Mouse (Mus musculus): Measurements from ENCODE around the gene Tmem164.
A peak's percentile ranks its signal among the peaks of the same experiment; 100 is the strongest.

Gene Tmem164

DNA sequence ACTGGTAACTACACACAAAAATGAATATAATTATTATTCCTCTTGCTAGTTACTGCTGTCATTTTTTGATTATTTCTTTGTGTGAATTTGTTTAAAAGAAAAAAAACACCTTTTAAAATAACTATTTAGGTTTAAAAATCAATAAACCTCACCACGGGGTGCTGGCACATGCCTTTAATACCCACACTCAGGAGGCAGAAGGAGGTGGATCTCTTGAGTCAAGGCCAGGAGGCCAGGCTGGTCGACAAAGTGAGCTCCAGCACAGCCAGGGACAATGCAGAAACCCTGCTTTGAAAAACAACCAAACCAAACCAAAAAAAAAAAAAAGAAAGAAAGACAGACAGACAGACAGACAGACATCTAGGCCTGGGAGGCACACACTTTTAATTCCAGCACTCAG lies 12.1 kb downstream of the Tmem164 start:
- DNase-seq (ENCODE audit: low read depth) = no peak

DNA sequence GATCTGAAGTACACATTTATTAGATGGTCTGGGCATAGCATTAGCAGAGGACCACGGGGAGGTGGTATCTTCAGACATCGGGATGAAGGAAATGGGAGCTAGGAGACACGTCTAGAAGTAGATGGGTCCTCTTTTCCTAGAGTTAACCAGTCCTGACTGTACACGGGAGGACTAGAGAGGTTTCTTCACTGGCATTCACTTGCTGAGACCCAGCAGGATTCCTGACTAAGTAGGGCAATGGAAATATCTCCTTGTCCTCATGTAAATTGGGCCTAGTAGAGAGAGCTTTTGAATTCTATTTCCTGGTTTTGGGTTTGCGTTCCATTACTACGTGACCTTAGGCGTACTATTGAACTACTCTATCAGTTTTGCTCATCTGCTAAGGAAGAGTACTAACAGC lies 13.1 kb downstream of the Tmem164 start:
- no peak for DNase-seq (ENCODE audit: low read depth)

DNA sequence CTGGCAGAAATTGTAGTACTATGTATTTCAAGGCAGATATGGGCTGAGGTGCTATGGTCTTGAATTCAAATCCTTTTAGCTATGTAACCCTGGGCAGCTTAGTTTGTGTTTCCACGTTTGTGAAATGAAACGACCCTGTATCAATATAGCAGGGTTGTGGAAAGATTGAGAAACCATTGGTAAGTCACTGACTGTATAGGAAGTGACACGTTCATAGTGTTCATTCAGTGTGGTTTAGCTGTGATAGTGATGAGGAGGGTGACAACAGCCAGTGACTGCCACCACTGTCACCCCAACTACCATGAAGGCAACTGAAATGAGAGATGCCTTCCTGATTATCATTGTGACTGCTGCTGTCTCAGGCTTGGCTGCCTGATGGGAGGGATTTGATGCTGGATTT lies 13.7 kb downstream of the Tmem164 start:
- DNase-seq (ENCODE audit: low read depth) = no peak

DNA sequence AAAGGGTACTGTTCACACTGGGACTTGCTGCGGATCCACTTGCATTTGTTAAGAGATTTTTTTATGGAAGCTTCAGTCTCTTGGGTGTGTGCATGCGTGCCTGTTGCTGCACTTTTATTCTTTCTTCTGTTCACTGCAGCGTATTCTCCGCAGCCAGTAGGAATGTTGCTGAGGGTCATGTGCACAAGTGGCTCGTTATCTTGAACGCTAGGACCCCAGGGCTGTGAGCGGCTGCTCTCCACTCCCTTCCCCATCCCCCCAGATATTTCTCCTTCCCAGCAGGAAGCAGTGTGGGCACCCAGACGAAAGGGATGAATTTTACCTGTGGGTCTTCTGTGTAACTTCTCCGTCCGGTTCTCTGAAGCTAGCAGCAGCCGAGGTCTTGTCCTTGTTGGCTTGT lies 15.6 kb downstream of the Tmem164 start:
- no peak for DNase-seq (ENCODE audit: low read depth)

DNA sequence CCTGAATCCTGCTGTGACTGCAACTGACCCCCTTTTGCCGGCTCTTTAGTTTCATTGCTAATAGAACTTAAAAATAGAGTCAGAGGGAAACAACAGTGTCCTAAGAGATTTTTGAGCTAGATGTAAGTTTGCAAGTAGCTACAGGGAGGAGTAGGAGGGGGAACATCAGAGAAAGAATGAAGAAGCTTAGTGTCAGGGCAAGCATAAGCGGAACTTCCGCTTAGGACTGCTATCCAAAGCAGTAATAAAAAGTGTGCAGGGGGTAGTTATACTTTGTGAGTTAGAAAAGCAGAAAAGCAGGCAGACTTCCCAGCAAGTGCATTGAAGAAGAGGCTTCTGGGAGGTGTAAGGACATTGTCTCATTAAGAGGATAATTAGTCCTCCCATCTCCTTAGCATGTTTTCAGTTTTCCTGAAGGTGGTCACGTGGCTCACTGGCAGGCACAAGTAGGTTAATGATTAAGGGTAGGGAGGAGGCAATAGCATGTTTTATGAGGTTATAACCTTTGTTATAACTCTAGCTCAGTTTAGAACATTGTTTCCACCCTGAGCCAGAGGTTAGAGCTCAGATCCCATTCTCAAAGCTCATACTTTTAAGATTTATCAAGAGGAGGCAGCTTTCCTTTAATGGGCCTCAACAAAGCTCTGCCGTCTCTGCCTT lies 16.5 kb downstream of the Tmem164 start:
- DNase-seq (ENCODE audit: low read depth) = no peak

DNA sequence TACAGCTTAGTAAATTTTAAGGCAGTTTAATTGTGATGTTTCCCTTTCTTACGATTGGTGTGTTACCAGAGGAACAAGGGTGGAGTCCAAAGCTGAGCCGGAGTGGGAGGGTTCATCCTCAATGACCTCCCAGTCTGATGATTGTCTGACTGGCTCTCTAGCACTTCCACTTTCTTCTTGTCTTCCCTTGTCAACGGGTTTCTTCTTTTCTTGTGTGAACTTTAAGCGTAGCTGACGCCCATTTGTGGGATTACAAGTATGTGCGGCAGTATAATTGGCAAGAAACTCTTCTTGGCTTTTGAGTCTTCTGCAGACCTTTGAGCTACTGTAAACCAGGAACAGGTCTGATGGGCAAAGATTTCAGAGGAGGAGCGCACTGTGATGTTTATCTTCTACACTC lies 17.0 kb downstream of the Tmem164 start:
- no peak for DNase-seq (ENCODE audit: low read depth)

DNA sequence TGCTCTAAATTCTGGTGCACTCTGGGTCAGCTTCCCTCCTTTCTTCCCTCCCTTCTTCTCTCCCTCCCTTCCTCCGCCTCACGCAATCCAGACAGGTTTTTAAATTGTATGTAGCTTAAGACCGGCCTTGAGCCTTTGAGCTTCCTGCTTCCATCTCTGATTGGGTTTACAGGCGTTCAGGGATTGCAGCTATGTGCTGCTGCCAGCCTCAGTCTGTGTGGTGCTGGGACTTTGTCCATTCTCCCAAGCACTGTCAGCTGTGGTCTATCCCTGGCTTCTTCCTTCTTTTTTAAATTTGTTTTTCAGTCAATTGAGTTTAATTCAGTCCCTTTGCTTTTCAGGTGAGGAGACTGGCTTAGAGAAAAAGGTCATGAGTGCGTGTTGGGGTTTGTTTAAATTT lies 20.9 kb downstream of the Tmem164 start:
- no peak for DNase-seq (ENCODE audit: low read depth)

DNA sequence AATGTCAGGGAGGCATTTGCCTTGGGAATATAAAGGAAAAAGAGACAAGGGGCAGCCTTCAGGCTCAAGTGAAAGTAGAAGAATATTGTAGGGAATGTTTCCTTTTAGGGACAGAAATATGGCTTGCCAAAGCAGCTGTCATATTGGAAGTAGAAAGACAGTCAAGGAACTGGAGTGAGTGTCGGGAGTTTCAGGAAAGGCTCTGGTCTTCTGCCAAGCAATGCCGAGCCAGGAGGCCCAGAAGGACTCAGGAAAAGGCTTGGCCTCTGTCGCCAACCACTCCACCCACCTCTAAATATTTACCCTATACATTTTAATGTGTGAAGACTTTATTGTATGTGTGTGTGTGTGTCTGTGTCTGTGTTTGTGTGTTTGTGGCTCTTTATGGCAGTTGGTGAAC lies 21.4 kb downstream of the Tmem164 start:
- no peak for DNase-seq (ENCODE audit: low read depth)

DNA sequence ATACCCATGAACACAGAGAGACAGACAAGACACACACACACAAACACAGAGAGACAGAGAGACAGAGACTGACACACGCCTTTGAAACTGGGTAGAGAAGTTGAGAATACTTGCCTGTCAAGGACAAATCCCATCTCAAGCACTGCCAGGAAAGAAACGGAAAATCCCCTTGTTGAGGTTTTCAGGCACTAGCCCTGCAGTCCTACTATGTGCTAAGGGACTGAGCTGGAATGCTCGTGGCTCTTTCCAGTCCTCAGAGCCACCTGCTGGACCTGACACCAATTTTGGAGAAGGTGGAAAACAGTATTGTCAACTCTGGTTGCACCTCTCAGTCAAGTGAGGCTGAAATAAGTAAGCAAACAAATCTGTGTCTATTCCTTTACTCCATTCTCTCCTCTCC lies 22.7 kb downstream of the Tmem164 start:
- no peak for DNase-seq (ENCODE audit: low read depth)

DNA sequence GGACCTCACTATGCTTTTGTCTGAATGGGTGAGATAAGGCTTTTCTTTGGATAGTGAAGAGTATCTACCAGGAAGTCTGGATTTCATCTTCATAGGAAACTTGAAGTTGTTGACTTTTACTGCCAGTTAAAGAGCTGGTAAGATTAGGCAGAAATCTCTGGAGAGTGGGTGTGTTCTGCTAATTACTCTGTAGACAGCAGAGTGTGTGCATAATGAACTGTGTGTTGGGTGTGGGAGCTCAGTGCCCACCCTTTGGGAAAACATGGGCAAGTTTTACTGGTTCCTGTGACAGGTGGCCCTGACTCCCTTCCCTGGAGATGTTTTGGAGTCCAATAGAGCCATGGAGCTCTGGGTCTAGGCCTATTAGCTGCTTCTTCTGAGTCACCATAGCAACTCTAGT lies 27.1 kb downstream of the Tmem164 start:
- no peak for DNase-seq (ENCODE audit: low read depth)

DNA sequence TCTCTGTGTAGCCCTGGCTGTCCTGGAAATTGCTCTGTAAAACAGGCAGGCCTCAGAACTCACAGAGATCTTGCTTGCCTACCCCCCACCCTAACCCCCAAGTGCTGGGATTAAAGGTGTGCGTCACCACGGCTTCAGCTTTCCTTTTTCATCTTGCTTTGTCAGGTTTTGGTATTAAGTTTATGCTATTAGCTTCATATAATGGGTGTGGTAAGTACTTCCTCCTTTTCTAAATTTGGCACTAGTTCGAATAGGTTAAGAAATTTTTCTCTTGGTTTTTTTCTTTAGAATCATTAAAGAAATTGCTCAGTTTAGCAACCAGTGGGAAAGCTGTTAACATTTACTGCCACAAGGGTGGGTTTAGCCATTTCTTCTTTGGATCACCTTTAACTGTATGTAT lies 34.8 kb downstream of the Tmem164 start:
- no peak for DNase-seq (ENCODE audit: low read depth)

DNA sequence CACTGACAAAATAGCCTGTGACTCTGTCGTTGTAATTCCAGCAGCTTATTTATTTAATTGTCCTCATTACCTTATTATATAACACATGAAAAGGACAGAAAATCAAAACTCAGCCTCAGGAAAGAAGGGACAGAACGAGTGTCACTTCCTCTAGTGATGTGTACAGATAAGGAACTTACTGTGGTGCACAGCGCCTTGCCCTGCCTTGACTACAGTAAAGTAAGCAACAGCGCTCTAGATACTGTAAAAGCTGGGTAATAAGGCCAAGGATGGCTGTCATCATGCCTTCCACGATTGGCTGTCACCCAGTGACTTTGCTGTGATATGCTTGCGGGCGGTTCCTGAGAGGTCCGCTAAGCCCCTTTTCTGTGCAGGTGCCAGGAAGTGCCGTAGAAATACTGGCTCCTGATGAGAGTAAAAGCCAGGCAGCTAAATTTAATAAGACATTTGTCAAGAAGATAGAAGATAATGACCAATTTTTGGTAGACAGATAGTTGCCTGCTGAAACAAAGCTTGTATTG lies 36.8 kb downstream of the Tmem164 start:
- no peak for DNase-seq (ENCODE audit: low read depth)

DNA sequence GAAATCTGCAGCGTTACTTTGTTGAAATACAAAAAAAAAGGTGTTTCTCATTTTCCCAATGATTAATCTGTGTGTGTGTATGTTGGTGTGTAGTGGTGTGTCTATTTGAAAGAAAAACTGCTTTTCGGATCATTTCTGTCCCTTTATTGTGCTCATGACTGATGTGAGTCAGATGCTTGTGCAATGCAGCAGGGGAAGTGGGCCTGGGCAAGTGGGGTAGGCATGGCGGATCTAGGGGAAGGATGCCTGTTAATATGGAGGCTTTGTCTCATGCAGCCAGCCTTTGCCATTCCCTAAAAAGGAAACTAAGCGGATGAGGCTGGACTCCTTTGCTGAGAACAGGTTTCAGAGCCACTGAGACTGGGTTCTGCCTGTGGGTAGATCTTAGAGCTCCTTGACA lies 37.6 kb downstream of the Tmem164 start:
- no peak for DNase-seq (ENCODE audit: low read depth)

DNA sequence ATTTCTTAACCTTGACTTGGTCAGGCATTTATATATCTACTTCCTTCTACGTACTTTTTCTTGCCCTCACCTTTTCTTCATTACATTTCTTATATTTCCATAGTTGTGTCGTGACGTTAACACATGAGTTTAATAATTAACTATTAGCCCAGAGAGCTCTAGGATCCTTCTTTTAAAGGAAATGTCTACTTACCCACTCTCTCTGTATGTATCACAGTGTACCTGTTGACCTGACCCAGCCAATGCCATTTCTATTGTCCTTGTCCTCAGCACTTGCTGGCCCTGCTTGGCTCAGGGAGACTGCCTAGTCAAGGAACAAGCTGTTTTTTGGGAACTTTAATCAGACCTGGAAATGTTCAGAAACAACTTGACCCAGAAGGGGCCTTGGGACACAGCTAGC lies 40.7 kb downstream of the Tmem164 start:
- DNase-seq (ENCODE audit: low read depth) = no peak

DNA sequence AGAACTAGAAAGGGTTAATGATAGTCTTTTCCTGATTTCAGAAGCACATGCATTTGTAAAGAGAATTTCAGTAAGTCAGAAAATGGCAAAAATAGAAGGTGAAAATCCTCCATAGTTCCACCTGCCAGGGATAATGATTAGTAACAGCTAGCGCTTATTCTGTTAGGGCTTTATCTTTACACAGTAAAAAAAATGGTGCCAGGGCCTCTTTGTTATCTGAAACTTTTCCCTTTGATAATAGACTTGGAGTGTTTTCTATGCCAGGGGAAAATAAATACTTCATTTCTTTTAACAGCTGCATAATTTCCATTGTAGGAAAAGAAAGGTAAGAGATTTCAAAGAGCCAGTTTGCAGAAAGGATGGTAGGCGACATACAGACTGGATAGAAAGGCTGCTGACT lies 43.0 kb downstream of the Tmem164 start:
- no peak for DNase-seq (ENCODE audit: low read depth)

DNA sequence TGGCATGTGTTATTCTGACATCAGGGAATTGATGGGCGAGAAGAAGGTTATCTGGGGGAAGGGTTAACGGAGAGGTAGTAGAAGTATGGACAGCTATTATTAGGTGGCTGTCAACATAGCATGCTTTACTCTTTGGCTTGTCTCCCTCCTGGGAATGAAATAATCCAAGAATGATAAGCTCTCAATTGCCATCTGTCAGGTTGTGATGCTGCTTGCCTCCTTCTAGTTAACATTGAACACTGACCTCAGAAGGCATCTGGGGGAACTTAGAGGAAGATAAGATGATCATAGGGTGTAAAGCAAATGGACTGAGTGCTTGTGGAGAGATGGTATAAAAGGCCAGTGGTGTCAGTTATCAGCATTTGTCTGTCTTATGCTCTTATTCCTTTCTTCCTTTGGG lies 44.4 kb downstream of the Tmem164 start:
- DNase-seq (ENCODE audit: low read depth) = no peak

DNA sequence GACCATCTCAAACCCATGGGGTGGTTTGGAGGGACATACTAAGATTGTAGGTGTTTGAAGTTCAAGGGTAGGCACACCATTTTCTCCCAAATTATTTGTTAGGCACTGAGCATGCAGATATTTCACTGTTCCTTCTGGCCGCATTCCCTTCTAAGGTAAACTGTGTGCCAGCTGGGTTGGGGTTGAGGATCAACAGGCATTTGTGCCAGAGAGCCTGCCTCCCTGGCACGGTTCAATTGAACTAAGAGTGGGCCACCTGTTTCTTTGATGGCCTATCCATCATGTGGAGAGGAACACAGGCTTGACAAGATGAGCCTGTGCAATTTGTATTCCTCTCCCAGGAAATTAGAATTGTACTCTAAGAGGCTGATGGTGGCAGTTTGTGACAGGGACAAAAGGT lies 45.1 kb downstream of the Tmem164 start:
- no peak for DNase-seq (ENCODE audit: low read depth)

DNA sequence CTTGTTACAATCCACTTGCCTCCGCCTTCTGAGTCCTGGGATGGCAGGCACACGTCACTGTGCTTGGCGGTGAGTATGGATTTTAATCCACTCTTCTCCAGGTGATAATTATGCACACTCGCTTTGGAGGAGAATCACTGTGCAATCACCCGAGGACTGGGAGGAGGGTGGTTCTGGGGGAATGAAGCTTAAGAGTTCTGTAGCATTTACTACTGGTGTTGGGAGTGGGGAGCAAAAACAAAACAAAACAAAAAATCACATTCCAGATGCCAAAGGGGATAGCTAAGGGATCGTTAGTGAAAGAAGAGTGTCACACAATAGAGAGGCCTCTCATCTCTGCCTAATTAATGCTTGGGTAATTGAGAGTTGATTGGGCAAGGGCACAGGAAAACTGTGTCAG lies 46.6 kb downstream of the Tmem164 start:
- no peak for DNase-seq (ENCODE audit: low read depth)

DNA sequence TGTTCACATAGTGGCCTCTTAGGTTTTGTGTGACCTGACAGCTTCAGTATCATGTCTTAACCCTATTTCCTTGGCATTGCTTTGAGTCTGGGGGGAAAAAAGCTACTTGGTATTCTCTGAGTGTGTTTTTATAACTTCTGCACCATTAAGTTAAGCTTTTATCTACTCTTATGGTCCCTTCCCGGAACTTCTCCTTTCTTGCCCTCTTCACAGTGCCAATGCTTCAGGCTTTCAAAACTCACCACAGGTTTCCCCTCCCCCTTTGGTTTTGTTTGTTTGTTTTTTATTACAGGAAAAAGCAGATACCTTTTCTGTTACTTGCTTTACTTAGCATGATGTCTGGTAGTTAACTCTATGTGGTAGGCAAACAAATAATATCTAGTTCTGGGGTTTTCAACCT lies 47.8 kb downstream of the Tmem164 start:
- no peak for DNase-seq (ENCODE audit: low read depth)

DNA sequence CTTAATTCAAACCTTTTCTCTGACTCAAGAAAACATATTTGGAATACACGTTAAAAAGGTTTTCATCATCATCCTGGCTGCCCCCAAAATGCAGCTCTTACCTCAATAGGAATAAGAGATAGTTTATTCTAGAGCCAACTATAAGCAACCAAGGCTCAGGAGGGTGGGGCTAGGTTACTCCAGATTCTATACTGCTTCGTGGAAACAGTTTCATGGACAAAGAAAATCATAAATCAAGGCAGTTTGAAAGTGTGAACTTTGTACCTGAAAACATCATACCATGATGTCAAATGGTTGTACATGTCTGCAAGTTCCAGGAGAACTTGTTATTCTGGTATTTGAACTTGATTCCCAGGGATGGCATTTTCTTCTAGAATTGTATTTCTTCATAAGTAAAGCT lies 48.3 kb downstream of the Tmem164 start:
- no peak for DNase-seq (ENCODE audit: low read depth)

DNA sequence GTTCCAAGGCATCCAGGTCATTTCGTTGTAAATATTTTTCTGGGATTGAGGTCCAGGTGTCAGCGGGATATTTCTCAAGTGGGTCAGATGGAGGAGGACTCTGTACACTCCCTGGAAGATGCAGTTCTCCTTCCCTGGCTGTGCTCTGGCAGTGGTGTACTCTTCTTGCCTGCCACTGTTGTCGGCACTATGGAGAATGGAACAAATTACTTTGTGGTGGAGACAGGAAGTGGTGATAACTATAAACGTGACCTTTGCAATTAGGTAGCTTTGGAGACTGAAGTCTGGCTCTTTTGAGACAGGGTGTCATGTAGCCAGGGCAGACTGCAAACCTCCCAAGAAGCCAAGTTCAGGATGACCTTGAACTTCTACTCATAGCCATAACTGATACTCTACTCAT lies 55.9 kb downstream of the Tmem164 start:
- DNase-seq (ENCODE audit: low read depth) = peak; percentile 71

DNA sequence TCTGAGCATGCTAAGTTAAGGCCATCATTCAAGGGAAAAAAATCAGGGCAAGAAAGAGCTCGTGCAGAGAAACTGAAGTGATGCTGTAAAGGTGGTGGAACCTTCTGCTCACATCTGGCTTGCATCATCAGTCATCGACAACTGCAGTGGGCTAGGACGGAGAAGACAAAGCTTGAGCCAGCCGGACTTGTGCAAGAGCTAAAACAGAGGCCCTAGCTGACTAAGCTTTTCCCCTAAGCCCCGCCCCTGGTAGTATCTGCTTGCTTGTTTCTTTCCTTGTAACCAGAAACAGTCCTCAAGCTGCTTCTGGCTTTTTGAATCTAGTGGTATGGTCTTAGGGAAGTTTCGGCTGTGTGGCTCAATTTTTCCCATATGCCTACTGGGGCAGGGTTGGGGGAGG lies 56.5 kb downstream of the Tmem164 start:
- peak; percentile 55 for DNase-seq (ENCODE audit: low read depth)

DNA sequence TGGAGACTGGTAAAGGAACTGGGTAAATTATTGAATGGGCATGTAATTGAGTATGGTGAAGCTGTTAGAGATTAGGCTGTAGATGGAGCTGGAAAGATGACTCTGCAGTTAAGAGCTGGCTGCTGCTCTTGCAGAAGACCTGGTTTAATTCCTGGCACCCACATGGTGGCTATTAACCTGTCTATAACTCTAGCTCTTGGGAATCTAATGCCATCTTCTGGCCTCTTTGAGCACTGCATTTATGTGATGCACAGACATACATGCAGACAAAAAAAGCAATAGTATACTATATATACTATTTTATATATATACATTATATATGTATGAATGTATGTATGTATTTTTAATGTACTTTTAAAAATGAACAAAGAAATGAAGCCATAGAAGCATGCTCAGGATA lies 66.2 kb downstream of the Tmem164 start:
- no peak for DNase-seq (ENCODE audit: low read depth)

DNA sequence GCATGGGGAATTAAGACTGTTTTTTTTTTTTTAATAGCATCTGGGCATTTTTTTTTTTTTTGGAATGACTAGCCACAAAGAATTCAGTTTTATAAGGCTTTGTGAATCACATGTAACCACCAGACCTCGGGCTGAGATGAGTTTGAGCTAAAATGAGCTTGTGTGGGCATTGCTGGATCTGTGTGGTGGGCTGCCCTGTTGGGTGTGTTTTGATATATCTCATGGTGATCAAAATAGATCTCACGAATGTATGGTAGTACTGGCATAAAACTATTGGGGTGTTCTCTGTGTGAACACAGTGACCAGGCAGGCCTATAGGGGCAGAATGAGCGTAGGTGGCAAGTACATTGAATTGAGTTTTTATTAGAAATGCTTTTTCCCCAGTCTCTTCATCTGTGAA lies 67.4 kb downstream of the Tmem164 start:
- no peak for DNase-seq (ENCODE audit: low read depth)

DNA sequence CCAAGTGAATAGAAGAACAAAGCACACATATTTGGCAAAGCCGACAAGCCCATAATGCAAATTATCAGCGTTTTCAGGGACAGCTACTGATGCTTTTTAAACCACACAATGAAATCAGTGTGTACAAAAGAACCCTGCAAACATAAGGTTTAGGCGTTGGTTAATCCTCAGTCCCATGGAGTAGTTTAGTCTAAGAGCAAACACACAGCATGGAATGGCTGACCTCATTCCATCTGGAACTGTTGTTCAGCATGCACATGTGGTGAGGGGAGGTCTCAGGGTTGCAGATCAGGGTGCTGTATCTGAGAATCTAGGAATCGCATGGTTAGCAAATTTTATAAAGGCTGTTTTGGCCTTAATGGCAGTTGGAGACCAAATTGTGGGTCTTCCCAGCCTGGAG lies 69.6 kb downstream of the Tmem164 start:
- no peak for DNase-seq (ENCODE audit: low read depth)
